Mouse (Mus musculus): ENCODE measurements at regions not wholly inside any gene's neighbourhood (a gene's known extent, or its start where the extent isn't known, plus 50 kb on each side); places are given as distances from the start of the nearest gene placed in this dataset.
"Not testable (repeated sequence)": the region's sequence is repeated elsewhere in the genome, so short reads cannot be mapped to it uniquely, and the experiment has no call there.

DNA sequence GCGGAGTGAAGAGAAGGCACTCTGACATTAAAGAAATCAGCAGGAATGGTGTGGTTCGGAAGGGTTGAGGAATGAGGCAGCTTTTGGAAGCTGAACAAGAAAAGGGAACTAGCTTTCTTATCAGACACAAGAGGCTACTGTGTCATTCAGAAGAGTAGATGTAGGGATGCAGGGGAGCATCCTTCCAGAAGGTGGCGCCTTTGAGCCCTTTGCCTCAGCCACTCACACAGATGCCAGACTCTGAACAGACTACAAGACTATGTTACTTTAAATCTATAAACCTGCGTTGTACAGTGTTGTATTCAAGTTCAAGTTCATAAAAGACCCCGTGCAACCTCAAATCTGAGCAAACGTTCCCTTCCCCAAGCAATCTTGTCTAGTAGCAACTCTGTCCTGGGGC is 128.9 kb downstream of the Kap start:
- not testable (repeated sequence) for ATAC-seq (replicated peaks; ENCODE audit: poor library complexity, severe bottlenecking)

DNA sequence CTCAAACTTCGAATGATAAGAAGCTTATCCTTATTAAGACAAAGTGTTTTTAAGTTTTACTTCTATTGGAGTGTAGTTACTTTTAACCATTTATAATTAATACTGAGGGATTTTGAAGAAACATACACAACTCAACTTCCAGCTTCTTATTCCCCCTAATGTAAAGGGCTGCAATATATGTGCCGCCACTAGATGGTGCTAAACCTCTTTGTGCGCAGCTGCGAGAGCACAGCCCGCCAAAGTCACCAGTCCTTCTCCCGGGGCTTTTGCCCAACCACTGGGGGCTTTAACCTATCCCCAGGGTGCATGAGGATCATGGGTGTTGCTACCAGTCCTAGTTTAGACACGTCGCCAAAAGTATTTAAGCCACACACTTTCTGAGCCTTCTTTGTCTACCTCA is 146.8 kb downstream of the Kap start:
- peak; percentile 48; the same call in 1 of the 2 replicates for ATAC-seq (replicated peaks; ENCODE audit: poor library complexity, severe bottlenecking)

DNA sequence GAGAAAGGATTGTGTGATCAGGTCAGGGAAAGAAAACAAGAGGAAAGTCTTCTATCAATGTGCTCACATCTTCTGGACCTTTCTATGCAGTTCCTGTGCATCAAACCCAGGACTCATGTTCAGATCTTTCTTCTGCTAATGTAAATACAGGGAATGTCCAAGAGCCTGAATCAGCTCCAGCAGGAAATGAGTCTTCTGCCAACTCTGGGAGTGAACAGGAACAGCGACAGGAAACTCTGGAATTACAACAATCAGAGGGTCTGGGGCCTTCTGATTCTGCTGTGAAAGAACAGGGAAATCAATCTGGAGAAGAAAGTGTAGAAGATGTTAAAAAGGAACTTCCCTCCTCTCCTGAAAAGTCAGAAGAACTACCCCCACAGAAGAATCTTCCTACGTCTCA is 151.9 kb downstream of the Kap start:
- no peak for ATAC-seq (replicated peaks; ENCODE audit: poor library complexity, severe bottlenecking)

Data from granulocyte monocyte progenitor cell, adult 5-6 weeks (primary cell).